Mouse (Mus musculus) lung, embryonic 16.5 days (tissue): Measurements from ENCODE around the gene Ccl22. TPM values are rescaled to one million over a fixed set of nuclear protein-coding genes. Genes with fewer than 3 reads are reported as not detected.

ENCODE experiments used
- ATAC-seq: fragments of 200-750 bp; cut with Nextera tagmentation; 2 replicates; pipeline ENCODE4 v1.8.0; 2017; ENCODE audit warnings: low read depth, mild to moderate bottlenecking, moderate library complexity
- H3K27ac ChIP-seq: fragments of 300-500 bp; sonication (generic); 2 replicates; pipeline ENCODE4 v1.5.1; 2014; ENCODE audit warnings: mild to moderate bottlenecking, control low read depth, low read length
- H3K27me3 ChIP-seq: fragments of 300-500 bp; sonication (generic); 2 replicates; pipeline ENCODE4 v1.6.1; 2014; ENCODE audit warnings: low read depth, low read length, mixed read lengths; ENCODE audit not compliant: control insufficient read depth, insufficient read depth
- H3K36me3 ChIP-seq: fragments of 300-500 bp; sonication (generic); 2 replicates; pipeline ENCODE4 v1.6.1; 2014; ENCODE audit warnings: low read length; ENCODE audit not compliant: control insufficient read depth, insufficient read depth
- H3K4me1 ChIP-seq: fragments of 300-500 bp; sonication (generic); replicated peaks from 2 replicates; pipeline ENCODE4 v1.6.1; 2014; ENCODE audit warnings: low read length, mixed read lengths; ENCODE audit not compliant: control insufficient read depth, insufficient read depth
- H3K4me2 ChIP-seq: fragments of 300-500 bp; sonication (generic); 2 replicates; pipeline ENCODE4 v1.6.1; 2014; ENCODE audit warnings: low read depth, low read length, control low read depth
- H3K4me3 ChIP-seq: fragments of 300-500 bp; sonication (generic); 2 replicates; pipeline ENCODE4 v1.5.1; 2014; ENCODE audit warnings: mild to moderate bottlenecking, low read length, control low read depth
- H3K9ac ChIP-seq: fragments of 300-500 bp; sonication (generic); 2 replicates; pipeline ENCODE4 v1.6.1; 2014; ENCODE audit warnings: low read length, control low read depth
- H3K9me3 ChIP-seq: fragments of 300-500 bp; sonication (generic); 2 replicates; pipeline ENCODE4 v1.6.1; 2016; ENCODE audit warnings: low read length; ENCODE audit not compliant: control insufficient read depth
- WGBS: fragments of 180-500 bp; shearing (Covaris S2); extraction: QIAGEN DNeasy Blood & Tissue Kit; methylation state at CpG from one replicate; pipeline ENCODE4 v1.1.7; 2014; 5-methylcytosine and 5-hydroxymethylcytosine counted together
- polyA plus RNA-seq: library from polyadenylated mRNA; unstranded; fragments of >200 nt; fragmentation: Nextera tagmentation; extraction: Ambion mirVana; gene quantifications from 2 replicates; pipeline ENCODE4 v1.2.1, GENCODE M21; 2015

Ccl22 gene
- polyA plus RNA-seq, 1 experiment from 2014 or later: not detected

DNA sequence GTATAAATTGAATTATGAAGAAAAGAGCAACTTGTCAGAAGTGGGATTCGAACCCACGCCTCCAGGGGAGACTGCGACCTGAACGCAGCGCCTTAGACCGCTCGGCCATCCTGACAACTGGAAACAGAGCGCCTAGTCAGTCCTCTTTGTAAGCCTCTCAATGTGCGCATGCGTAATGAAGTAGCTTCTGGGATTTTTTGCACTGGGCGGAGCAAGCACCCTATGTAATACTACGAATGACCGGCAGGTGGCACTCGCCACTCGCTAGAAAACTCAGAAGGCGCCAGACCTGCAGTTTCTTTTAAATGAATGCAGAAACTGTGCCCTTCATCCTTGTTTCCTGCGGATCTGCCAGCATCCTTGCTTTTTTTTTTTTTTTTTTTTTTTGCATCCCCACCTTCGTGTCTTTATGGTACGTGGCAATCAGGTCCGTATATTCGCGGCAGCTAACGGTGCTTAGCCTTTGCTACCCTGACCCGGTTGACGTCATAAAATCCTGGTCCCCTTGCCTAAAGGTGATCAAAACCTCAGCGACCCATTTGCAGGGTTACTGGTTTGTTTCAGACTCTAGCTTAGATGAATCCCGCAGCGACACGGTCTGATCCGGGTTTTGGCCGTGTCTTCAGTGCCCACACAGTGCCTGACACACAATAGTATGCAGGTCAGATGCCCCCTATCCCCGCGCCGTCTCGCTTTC lies 41.3 kb upstream of the Ccl22 start:
- no peaks in the 10 kb centered on the region for H3K9me3 ChIP-seq
- peak overlapping the region; percentile 65 for H3K9ac ChIP-seq
- ATAC-seq: peak; percentile 92
- no peak overlapping the region for H3K27ac ChIP-seq
- H3K4me3 ChIP-seq: peak overlapping the region; percentile 61
- no peaks in the 10 kb centered on the region for H3K4me1 ChIP-seq
- no peaks in the 10 kb centered on the region for H3K36me3 ChIP-seq
- peak overlapping the region; percentile 88 for H3K4me2 ChIP-seq
- H3K27me3 ChIP-seq: no peaks in the 10 kb centered on the region
- whole genome bisulfite sequencing: under 1% methylated on average over 35 of the region's 35 CpGs

GRCm38 (mm10) chr8:94704669-94704984 lies 40.8 kb upstream of the Ccl22 start:
- no peaks in the 10 kb centered on the region for H3K9me3 ChIP-seq
- no peak for ATAC-seq
- no peak overlapping the region for H3K27ac ChIP-seq
- 15% methylated on average over 9 of the region's 9 CpGs for WGBS
- H3K4me2 ChIP-seq: peak overlapping the region; percentile 88
- H3K4me3 ChIP-seq: peak overlapping the region; percentile 54
- H3K4me1 ChIP-seq: no peaks in the 10 kb centered on the region
- H3K9ac ChIP-seq: peak overlapping the region; percentile 65
- no peaks in the 10 kb centered on the region for H3K36me3 ChIP-seq
- H3K27me3 ChIP-seq: no peaks in the 10 kb centered on the region

GRCm38 (mm10) chr8:94705581-94706245 lies 39.7 kb upstream of the Ccl22 start:
- Histone ChIP-seq H3K27me3 (no peaks in the 10 kb centered on the region), H3K9ac (no peak overlapping the region), H3K36me3 (no peaks in the 10 kb centered on the region), H3K4me3 (no peak overlapping the region), H3K9me3 (no peaks in the 10 kb centered on the region), H3K27ac (no peak overlapping the region), H3K4me1 (no peaks in the 10 kb centered on the region), H3K4me2 (no peak overlapping the region)
- no peak for ATAC-seq
- 68% methylated on average over 10 of the region's 10 CpGs for WGBS

DNA sequence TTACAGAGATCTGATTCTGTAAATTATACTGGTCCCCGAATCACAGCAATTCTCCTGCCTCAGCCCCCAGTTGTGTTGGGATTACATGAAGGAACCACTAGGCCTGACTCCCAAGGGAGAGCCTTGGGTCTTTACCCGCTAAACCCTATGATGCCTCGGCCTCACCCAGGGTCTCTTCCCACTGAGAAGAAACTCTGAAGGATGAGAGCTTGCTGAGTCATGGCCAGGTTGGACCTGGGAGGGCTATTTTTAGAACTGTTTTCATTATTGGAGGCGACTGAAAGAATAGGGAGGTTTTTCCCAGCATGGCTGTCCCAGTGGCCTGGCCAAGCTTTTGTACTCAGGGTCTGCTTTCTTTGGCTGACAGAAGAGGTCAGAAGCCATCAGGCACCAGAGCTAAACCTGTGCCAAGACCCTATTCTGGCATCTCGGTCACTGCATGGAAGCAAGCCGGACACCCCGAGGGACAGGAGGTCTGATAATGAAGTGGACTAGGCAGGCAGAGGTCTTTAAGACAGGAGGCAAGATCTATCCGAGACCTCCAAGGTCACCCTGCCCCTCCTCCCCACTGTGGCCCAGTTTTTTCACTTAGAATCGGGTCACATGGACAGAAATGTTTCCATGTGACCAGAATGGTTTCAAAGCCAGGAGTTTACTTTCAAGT lies 38.5 kb upstream of the Ccl22 start:
- Histone ChIP-seq H3K27me3 (no peaks in the 10 kb centered on the region), H3K9me3 (no peaks in the 10 kb centered on the region), H3K4me1 (no peaks in the 10 kb centered on the region), H3K9ac (no peak overlapping the region), H3K27ac (no peak overlapping the region), H3K36me3 (no peaks in the 10 kb centered on the region), H3K4me3 (no peak overlapping the region), H3K4me2 (no peak overlapping the region)
- no peak for ATAC-seq
- WGBS: 60% methylated on average over 9 of the region's 9 CpGs

DNA sequence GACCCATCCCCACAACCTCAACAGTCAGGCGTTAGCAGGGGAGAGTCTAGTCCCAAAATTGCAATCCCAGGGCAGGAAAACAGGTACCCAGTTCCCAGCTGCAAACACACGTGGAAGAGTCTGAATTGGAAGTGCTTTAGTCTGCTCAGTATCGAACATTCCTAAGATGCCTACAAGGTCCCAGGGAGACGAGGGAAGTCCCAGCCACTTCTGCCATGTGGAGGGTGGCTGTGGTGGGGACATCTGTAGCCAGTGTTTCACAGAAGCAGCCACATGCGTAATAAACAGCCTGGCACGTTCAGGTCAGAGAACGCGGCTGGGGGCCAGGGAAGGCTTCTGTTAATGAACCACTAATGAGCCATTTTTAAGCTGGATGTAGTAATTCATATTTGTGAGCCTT lies 35.1 kb upstream of the Ccl22 start:
- no peak for ATAC-seq
- no peaks in the 10 kb centered on the region for H3K27me3 ChIP-seq
- no peak overlapping the region for H3K4me3 ChIP-seq
- no peaks in the 10 kb centered on the region for H3K4me1 ChIP-seq
- WGBS: 57% methylated on average over 8 of the region's 8 CpGs
- no peak overlapping the region for H3K9ac ChIP-seq
- H3K4me2 ChIP-seq: no peak overlapping the region
- no peaks in the 10 kb centered on the region for H3K36me3 ChIP-seq
- no peaks in the 10 kb centered on the region for H3K9me3 ChIP-seq
- no peak overlapping the region for H3K27ac ChIP-seq

DNA sequence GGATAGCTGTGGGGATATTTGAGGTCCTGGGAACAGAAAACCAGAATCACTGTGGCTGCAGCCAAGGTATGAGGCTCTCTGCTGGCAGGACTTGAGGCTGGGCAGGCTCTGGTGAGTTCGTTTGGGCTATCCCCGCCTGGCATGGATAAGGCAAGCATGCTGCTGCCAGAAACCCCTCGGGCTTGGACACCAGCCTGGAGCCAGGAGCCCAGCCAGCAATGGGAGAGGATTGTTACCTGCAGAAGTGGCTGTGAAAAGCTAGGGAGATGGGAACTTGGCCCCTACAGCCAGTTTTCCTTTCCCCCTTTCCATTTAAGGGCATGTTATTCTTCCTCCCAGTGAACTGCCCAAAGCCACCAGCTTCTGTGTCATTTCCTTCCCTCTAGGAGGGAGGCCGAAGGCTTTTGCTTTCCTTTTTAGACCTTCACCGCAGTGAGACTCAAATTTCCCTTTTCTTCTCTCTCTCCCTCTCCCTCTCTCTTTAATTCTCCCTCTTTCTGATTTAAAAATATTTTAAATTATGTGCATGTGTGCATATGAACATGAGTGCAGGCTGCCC lies 34.2 kb upstream of the Ccl22 start:
- Histone ChIP-seq H3K9me3 (no peaks in the 10 kb centered on the region), H3K27ac (peak overlapping the region; percentile 41), H3K4me1 (no peaks in the 10 kb centered on the region), H3K27me3 (no peaks in the 10 kb centered on the region), H3K36me3 (no peaks in the 10 kb centered on the region), H3K9ac (no peak overlapping the region), H3K4me3 (no peak overlapping the region), H3K4me2 (0 out of 2 replicates have a peak overlapping the region, but pooled peaks have one; percentile 7)
- peak; percentile 52; the same call in 1 of the 2 replicates for ATAC-seq
- WGBS: 50% methylated on average over 5 of the region's 5 CpGs

- Histone ChIP-seq H3K4me1 (no peaks in the 10 kb centered on the region), H3K9me3 (no peaks in the 10 kb centered on the region), H3K4me3 (no peak overlapping the region), H3K36me3 (no peaks in the 10 kb centered on the region), H3K27me3 (no peaks in the 10 kb centered on the region), H3K27ac (no peak overlapping the region), H3K4me2 (no peak overlapping the region), H3K9ac (no peak overlapping the region)
- no peak for ATAC-seq
- 35% methylated on average over 5 of the region's 5 CpGs for WGBS
Measured at GRCm38 (mm10) chr8:94714556-94714955, 30.8 kb upstream of the Ccl22 start.

GRCm38 (mm10) chr8:94715871-94716270 lies 29.5 kb upstream of the Ccl22 start:
- WGBS: 78% methylated on average over 3 of the region's 3 CpGs
- H3K27me3 ChIP-seq: no peaks in the 10 kb centered on the region
- H3K9ac ChIP-seq: no peak overlapping the region
- no peaks in the 10 kb centered on the region for H3K4me1 ChIP-seq
- H3K27ac ChIP-seq: no peak overlapping the region
- no peak overlapping the region for H3K4me3 ChIP-seq
- H3K9me3 ChIP-seq: no peaks in the 10 kb centered on the region
- H3K4me2 ChIP-seq: no peak overlapping the region
- no peaks in the 10 kb centered on the region for H3K36me3 ChIP-seq
- no peak for ATAC-seq

DNA sequence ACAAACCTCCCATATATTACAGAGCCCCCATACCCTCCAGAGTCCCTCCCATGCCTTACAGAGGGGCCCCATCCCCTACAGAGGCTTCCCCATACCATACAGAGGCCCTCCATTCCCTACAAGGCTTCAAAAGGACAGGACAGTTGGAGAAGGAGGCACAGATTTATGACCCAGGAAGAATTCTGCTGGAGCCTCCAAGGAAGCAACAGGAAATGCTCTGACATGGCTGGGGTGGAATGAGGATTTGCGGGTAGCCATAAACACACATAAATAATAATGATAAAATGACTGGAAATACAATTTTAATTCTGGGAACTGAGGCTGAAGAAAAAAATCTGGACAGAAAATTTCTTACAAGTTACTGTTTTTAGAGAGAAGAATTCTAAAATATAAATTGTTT lies 28.5 kb upstream of the Ccl22 start:
- H3K9me3 ChIP-seq: no peaks in the 10 kb centered on the region
- no peak overlapping the region for H3K27ac ChIP-seq
- no peak overlapping the region for H3K4me3 ChIP-seq
- WGBS: 50% methylated on average over 1 of the region's 1 CpGs
- no peak for ATAC-seq
- H3K27me3 ChIP-seq: no peaks in the 10 kb centered on the region
- no peak overlapping the region for H3K9ac ChIP-seq
- H3K4me2 ChIP-seq: no peak overlapping the region
- no peaks in the 10 kb centered on the region for H3K36me3 ChIP-seq
- no peaks in the 10 kb centered on the region for H3K4me1 ChIP-seq
